Mouse (Mus musculus) G1E (cell line): ENCODE data around the gene Polr3f. TPM values are rescaled to one million over a fixed set of nuclear protein-coding genes. Genes with fewer than 3 reads are reported as not detected.

Experiments used
- ATAC-seq: 2 replicates; pipeline ENCODE4 v1.8.0; 2016; ENCODE audit warnings: mild to moderate bottlenecking; ENCODE audit not compliant: insufficient number of reproducible peaks, poor library complexity, low FRiP score, severe bottlenecking; ENCODE audit errors: extremely low read depth
- DNase-seq: peaks from one replicate; pipeline ENCODE4 v3.0.0; 2012; ENCODE audit warnings: low spot score
- H3K27me3 ChIP-seq: 2 replicates; pipeline ENCODE4 v1.6.1; 2012; ENCODE audit warnings: mild to moderate bottlenecking, low read length, inconsistent platforms; ENCODE audit not compliant: insufficient read depth
- H3K36me3 ChIP-seq: replicated peaks from 2 replicates; pipeline ENCODE3; 2012; ENCODE audit warnings: mild to moderate bottlenecking, inconsistent platforms
- H3K4me1 ChIP-seq: 2 replicates; pipeline ENCODE4 v1.6.1; 2012; ENCODE audit warnings: low read depth, low read length, inconsistent platforms, mixed read lengths; ENCODE audit not compliant: insufficient read depth
- H3K4me3 ChIP-seq: 2 replicates; pipeline ENCODE4 v1.5.1; 2012; ENCODE audit warnings: low read depth, mild to moderate bottlenecking, inconsistent platforms, low read length, moderate library complexity, mixed read lengths
- H3K9me3 ChIP-seq: replicated peaks from 2 replicates; pipeline ENCODE4 v1.6.1; 2012; ENCODE audit warnings: inconsistent platforms
- CTCF ChIP-seq: IDR thresholded peaks from 2 replicates; pipeline ENCODE4 v1.5.1; 2012; ENCODE audit warnings: low read depth, low read length, inconsistent platforms, mixed read lengths
- GATA1 ChIP-seq: IDR thresholded peaks from 2 replicates; pipeline ENCODE4 v1.6.1; 2012; ENCODE audit warnings: borderline replicate concordance, low read length, inconsistent platforms, mixed read lengths
- GATA2 ChIP-seq: IDR thresholded peaks from 2 replicates; pipeline ENCODE4 v1.6.1; 2012; ENCODE audit warnings: low read depth, low read length, inconsistent platforms, borderline replicate concordance
- POLR2AphosphoS5 ChIP-seq: IDR thresholded peaks from 2 replicates; pipeline ENCODE4 v1.6.1; 2012; ENCODE audit warnings: low read depth, low read length, inconsistent platforms; ENCODE audit not compliant: insufficient replicate concordance
- TAL1 ChIP-seq: conservative IDR thresholded peaks from 2 replicates; pipeline ENCODE4 v1.6.1; 2012; ENCODE audit warnings: low read depth, low read length, inconsistent platforms, mixed read lengths
- polyA plus RNA-seq: library from polyadenylated mRNA; stranded (reverse); fragments of >175 nt; gene quantifications from 2 replicates; pipeline ENCODE4 v1.2.3, GENCODE M21; 2012
- total RNA-seq, 2 experiments: library from RNA; stranded (forward) in 1 of 2; stranded (reverse) in 1 of 2; fragments of 200-1000 nt in 1 of 2; fragments of >200 nt in 1 of 2; fragmentation: Nextera tagmentation in 1 of 2; gene quantifications; 2 replicates each; pipeline ENCODE4 v1.2.3; 2014 to 2017

Gene Polr3f
- total and polyA plus RNA-seq, 3 experiments: 32.4 to 40.9 (median 32.5) TPM

GRCm38 (mm10) chr2:144543670-144544069, 16.2 kb downstream of the Polr3f start:
- no peak for DNase-seq
- TF ChIP-seq POLR2AphosphoS5 (no peak), TAL1 (no peak), GATA1 (no peak), CTCF (no peak), GATA2 (no peak)
- no peak overlapping the region for H3K4me3 ChIP-seq
- H3K36me3 ChIP-seq: peaks cover 72% of the 10 kb centered on the region
- no peak for ATAC-seq
- H3K4me1 ChIP-seq: no peaks in the 10 kb centered on the region
- no peaks in the 10 kb centered on the region for H3K27me3 ChIP-seq
- H3K9me3 ChIP-seq: no peaks in the 10 kb centered on the region

- peaks cover 62% of the 10 kb centered on the region for H3K36me3 ChIP-seq
- ATAC-seq (no peak), DNase-seq (no peak)
- no peak overlapping the region for H3K4me3 ChIP-seq
- no peaks in the 10 kb centered on the region for H3K9me3 ChIP-seq
- no peaks in the 10 kb centered on the region for H3K27me3 ChIP-seq
- TF ChIP-seq POLR2AphosphoS5: no peak
- TF ChIP-seq TAL1: no peak
- TF ChIP-seq CTCF: no peak
- H3K4me1 ChIP-seq: no peaks in the 10 kb centered on the region; the same call in 1 of the 2 replicates
Observed at GRCm38 (mm10) chr2:144544630-144545029, 17.1 kb downstream of the Polr3f start.

GRCm38 (mm10) chr2:144545061-144545460, 17.5 kb downstream of the Polr3f start:
- Histone ChIP-seq H3K27me3 (no peaks in the 10 kb centered on the region), H3K4me1 (no peaks in the 10 kb centered on the region; the same call in 1 of the 2 replicates), H3K9me3 (no peaks in the 10 kb centered on the region), H3K4me3 (no peak overlapping the region), H3K36me3 (peaks cover 58% of the 10 kb centered on the region)
- no peak for DNase-seq
- TF ChIP-seq CTCF (no peak), GATA1 (no peak), TAL1 (no peak), GATA2 (no peak), POLR2AphosphoS5 (no peak)
- no peak for ATAC-seq

GRCm38 (mm10) chr2:144545481-144545880, 18.0 kb downstream of the Polr3f start:
- TF ChIP-seq POLR2AphosphoS5: no peak
- no peak for TF ChIP-seq TAL1
- DNase-seq (no peak), ATAC-seq (no peak)
- Histone ChIP-seq H3K4me3 (no peak overlapping the region), H3K27me3 (no peaks in the 10 kb centered on the region), H3K36me3 (peaks cover 54% of the 10 kb centered on the region), H3K9me3 (no peaks in the 10 kb centered on the region), H3K4me1 (no peaks in the 10 kb centered on the region; the same call in 1 of the 2 replicates)

- Histone ChIP-seq H3K36me3 (peaks cover 44% of the 10 kb centered on the region), H3K27me3 (no peaks in the 10 kb centered on the region), H3K4me1 (peaks cover 6% of the 10 kb centered on the region; the same call in 1 of the 2 replicates), H3K4me3 (no peak overlapping the region), H3K9me3 (no peaks in the 10 kb centered on the region)
- DNase-seq (no peak), ATAC-seq (no peak)
- TF ChIP-seq CTCF (no peak), POLR2AphosphoS5 (no peak), GATA2 (no peak), TAL1 (no peak), GATA1 (no peak)
Observed at GRCm38 (mm10) chr2:144547559-144547958, 20.0 kb downstream of the Polr3f start.

- H3K9me3 ChIP-seq: no peaks in the 10 kb centered on the region
- H3K4me1 ChIP-seq: peaks cover 7% of the 10 kb centered on the region; the same call in 1 of the 2 replicates
- DNase-seq (peak; percentile 43), ATAC-seq (peak; percentile 73)
- H3K36me3 ChIP-seq: peaks cover 24% of the 10 kb centered on the region
- no peak for TF ChIP-seq GATA1
- no peak for TF ChIP-seq POLR2AphosphoS5
- no peak for TF ChIP-seq GATA2
- TF ChIP-seq TAL1: no peak
- no peak for TF ChIP-seq CTCF
- no peaks in the 10 kb centered on the region for H3K27me3 ChIP-seq
- H3K4me3 ChIP-seq: peak within 1 kb of the TSS; percentile 76
Observed at GRCm38 (mm10) chr2:144550529-144550928, 23.0 kb downstream of the Polr3f start, which contains the start of gene Rbbp9. Gene Rbbp9, minus strand, starts transcription at chr2:144550869.

- TF ChIP-seq POLR2AphosphoS5 (no peak), CTCF (no peak), TAL1 (no peak), GATA2 (no peak), GATA1 (no peak)
- no peaks in the 10 kb centered on the region for H3K27me3 ChIP-seq
- ATAC-seq (no peak), DNase-seq (no peak)
- H3K9me3 ChIP-seq: no peaks in the 10 kb centered on the region
- H3K4me3 ChIP-seq: no peak overlapping the region
- peaks cover 15% of the 10 kb centered on the region; the same call in 1 of the 2 replicates for H3K4me1 ChIP-seq
- H3K36me3 ChIP-seq: peaks cover 4% of the 10 kb centered on the region
Observed at GRCm38 (mm10) chr2:144553905-144554304, 26.4 kb downstream of the Polr3f start.
